Mouse (Mus musculus): Measurements from ENCODE around the gene L2hgdh.

The L2hgdh gene

DNA sequence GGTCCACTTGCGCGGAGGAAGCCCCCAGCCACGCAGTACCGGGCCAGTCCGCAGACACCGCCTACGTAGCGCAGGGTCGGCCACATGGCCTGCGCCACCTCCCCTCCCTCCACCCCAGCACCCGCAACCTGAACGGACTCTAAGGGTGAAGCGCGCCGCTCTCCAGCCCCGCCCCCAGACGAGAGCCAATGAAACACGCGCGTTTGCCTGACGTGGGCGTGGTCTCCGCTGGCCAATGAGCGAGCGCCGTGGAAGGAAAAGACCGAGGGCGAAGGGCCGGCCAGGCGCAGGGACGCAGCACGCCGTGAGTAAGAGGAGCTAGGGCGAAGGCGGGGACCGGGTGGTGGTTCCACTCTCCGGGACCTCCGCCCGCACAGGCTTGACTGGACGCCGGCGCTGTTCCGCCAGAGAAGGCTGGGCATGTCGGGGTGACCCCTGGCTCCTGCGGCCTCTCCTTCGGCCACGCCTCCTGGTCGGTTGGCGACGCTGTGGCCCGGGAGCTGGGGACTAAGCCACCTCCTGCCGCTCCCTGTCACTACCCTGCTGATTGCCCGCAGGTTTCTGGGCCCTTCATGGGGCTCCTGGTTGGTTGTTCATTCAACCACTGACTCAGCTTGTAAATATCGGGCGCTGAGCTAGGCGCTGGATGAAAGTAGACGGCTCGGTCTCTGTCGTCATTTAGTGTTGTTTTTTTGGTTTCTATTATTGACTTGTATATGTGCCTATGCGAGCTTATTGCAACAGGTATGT lies at the start of gene L2hgdh, which contains the start of gene Atp5s:
Gene L2hgdh, minus strand, starts transcription at position 163 of the 750 bp plus-strand sequence.
Gene Atp5s, plus strand, starts transcription at position 240 of the 750 bp plus-strand sequence.
- peak; percentile 91 for DNase-seq (ENCODE audit: low read depth, low spot score)

- no peak for DNase-seq (ENCODE audit: low read depth, low spot score)
Measured at GRCm38 (mm10) chr12:69768841-69769240, 44.2 kb upstream of the L2hgdh start.

GRCm38 (mm10) chr12:69767476-69768258 lies 43.0 kb upstream of the L2hgdh start:
- no peak for DNase-seq (ENCODE audit: low read depth, low spot score)

GRCm38 (mm10) chr12:69766185-69766904 lies 41.7 kb upstream of the L2hgdh start:
- no peak for DNase-seq (ENCODE audit: low read depth, low spot score)

DNA sequence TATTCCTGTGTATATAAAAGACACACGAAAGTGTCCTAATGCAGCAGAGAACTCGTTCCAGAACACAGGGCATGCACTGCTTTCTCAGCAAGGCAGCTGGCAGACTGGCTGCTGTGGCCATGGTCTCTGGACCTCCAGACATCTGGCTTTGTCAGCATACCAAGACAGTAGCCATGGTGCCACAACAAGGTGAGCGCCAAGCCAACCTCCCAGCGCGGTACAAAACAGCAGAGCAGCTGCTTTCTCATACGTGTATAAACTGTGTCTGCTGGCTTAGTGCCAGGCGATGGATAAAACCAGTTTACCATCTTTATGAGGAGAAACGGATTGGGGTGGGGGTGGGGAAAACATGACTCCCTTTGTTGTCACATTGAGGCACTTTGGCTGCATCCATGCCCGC lies 40.9 kb upstream of the L2hgdh start:
- no peak for DNase-seq (ENCODE audit: low read depth, low spot score)

GRCm38 (mm10) chr12:69761603-69762002 lies 36.9 kb upstream of the L2hgdh start:
- DNase-seq (ENCODE audit: low read depth, low spot score), result no peak

- DNase-seq (ENCODE audit: low read depth, low spot score), result no peak
Measured at GRCm38 (mm10) chr12:69760743-69761406, 36.2 kb upstream of the L2hgdh start.

- DNase-seq (ENCODE audit: low read depth, low spot score), result no peak
Measured at GRCm38 (mm10) chr12:69760014-69760413, 35.3 kb upstream of the L2hgdh start.

GRCm38 (mm10) chr12:69759267-69759885 lies 34.7 kb upstream of the L2hgdh start:
- DNase-seq (ENCODE audit: low read depth, low spot score), result no peak

DNA sequence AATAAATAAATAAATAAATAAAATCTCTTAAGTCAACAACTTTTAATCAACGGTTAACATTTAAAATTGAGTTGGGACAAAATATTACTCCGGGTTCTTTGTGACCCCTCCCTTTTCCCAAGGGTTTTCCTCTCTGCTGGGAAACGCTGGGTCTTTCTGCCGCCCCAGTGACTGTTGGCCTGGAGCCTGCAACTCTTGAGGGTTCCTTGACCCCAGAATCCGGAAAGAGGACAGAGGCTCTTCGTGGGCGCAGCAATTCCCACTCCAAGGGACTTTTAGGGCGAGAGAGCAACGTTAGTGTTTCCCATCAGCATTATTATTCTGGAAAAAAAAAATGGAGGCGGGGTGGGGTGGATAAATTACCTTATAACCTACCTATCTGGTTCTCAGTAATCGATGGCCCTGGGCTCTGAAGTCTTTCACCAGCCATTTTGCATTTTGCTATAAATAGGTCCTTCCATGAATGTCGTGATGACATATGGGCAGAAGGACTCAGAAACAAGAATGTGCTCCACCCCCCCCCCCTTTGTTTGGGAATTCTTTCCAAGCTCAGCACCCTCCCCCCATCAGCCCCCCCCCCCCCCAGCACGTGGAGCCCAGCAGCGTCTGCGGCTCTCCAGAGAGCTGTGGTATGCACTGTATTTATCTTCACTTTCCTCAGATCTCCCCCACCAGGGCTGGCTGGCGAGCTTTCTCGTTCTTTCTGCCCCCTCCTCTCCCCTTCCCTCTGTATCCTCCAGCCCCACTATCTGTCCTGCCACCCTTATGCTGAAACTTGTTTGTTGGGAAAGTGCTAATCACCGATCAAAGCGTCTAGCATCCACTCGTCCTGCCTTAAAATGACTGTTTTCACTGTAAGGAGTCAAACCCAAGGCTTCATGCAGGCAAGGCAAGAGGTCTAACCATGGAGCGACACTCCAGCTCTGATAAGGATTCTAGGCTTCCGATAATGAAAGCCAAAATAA lies 33.8 kb upstream of the L2hgdh start:
- DNase-seq (ENCODE audit: low read depth, low spot score), result peak; percentile 37

DNA sequence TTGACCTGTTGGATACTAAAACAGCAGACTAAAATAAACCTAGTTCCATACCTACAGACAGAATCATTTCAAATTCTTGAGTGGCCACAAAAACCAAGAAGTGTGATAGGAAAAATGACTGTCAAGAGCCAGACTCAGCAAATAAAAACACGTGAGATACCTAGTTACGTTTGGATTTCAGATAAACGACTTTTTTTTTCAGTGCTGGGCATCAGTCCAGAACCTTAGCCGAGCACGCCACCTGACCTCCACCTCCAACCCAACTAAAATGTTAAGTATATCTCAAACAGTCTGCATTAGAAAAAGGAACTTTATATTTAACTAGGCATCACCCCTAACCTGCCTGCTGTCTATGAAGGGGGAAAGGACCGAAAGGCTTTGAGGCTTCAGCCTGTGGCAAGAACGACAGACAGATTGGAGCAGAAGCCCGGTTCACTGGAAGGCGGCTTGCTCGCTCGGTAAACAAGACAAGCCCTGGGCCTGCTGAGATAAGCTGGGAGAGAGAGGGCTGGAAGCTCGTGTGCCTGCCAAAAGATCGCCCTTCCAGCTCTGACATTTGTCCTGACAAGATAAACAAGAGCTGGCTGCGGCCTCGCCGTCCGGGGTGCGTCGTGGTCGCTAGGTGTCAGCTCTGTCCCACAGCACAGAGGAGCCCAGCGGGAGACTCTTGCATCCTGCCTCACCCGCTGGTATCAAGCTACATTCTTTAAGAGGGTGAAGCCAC lies 32.9 kb upstream of the L2hgdh start:
- peak; percentile 54 for DNase-seq (ENCODE audit: low read depth, low spot score)

- DNase-seq (ENCODE audit: low read depth, low spot score), result no peak
Measured at GRCm38 (mm10) chr12:69756015-69756414, 31.3 kb upstream of the L2hgdh start.

DNA sequence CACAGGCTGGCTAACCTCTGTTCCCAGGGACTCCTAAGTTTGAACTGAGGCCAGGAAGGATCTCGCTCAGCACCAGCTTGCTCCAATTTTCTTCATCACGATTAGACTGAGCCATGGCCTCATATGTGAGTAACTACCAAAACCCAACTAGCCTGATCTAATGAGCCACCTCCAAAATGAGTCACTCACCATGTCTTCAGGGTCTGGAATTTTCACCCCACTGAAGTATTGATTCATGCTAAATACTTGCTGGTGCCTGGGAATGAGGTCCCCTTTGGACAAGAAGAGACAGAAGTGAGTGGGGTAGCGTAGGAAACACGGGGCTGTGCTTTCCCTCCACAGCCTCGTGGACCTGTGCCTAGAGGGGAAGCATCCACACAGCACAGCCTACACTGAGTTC lies 29.3 kb upstream of the L2hgdh start:
- no peak for DNase-seq (ENCODE audit: low read depth, low spot score)

DNA sequence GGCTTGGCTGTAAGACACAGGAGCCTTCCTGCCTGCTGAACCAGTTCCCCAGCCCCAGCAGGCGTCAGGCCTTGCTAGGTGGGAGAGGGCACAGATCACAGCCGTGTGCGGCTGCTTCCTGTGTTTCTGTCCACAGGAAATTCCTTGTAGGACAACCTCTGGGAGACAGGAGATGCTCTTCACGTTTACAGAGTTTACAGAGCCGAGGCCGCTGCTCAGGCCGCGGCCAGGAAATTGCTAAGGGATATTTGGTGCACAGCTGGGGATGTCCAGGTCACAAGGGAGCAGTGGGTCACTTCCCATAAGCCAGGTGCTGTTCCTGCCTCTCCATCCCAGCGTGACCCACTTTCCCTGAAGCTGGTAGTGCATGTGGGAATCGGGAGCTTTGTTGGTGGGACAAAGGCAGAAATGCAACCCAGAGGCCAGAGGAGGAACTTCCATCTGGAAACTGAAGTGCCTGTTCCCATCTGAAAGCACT lies 27.2 kb upstream of the L2hgdh start:
- DNase-seq (ENCODE audit: low read depth, low spot score), result no peak

DNA sequence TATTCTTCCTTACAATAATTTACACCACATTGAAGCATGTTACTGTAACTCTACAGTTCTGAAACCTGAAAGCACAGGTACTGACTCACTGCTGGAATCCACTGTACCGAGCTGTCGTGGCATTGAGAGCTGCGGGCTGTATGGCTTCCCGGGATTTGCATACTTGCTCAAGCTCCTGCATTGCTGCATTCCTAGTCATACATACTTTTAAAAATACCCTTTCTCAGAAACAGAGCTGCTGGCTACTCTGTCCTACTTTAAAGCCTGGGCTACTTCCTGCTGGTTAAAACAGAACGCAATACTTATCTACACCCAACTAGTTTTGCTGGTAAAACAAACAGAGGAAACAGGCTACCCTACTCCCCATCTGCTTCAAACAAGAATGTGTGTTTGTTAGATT lies 19.5 kb upstream of the L2hgdh start:
- DNase-seq (ENCODE audit: low read depth, low spot score), result no peak

DNA sequence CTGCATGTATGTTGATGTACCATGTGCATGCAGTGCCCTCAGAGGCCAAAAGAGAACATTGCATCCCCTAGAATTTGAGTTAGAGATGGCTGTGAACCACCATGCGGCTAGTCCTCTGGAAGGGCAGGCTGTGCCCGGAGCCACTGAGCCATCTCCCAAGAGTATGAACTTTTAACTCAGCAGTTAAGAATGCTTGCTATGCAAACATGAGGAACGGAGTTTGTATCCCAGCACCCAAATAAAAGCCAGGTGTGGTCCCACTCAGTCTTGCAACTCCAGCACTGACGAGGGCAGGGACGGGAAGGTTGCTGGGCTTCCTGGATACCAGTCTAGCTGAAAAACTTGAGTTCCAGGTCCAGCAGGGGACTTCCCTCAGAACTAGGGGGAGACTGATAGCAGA lies 17.3 kb upstream of the L2hgdh start:
- no peak for DNase-seq (ENCODE audit: low read depth, low spot score)

GRCm38 (mm10) chr12:69733923-69734322 lies 9.2 kb upstream of the L2hgdh start:
- no peak for DNase-seq (ENCODE audit: low read depth, low spot score)

GRCm38 (mm10) chr12:69733518-69733917 lies 8.8 kb upstream of the L2hgdh start:
- DNase-seq (ENCODE audit: low read depth, low spot score), result peak; percentile 29

DNA sequence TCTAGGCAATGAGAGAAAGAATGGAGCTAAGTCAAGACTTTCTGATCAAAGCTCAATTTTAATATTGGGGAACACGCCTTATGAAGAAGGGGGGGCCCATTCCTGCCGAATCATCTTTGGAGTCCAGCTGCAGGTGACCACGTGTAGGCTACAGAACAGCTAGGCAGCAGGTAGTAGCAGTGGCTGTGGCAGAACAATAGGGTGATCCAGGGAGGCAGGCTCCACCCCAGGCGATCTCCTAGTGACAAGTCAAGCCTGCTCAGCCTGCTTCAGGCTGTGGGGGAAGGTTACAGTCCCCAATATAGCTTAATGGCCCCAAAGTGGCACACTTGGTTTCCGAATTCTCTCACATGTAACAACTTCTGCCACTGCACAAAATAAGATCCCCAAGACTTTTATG lies 7.5 kb upstream of the L2hgdh start:
- no peak for DNase-seq (ENCODE audit: low read depth, low spot score)
